Mouse (Mus musculus): ENCODE measurements around the gene Bcap29.
"Not testable (repeated sequence)": the region's sequence is repeated elsewhere in the genome, so short reads cannot be mapped to it uniquely, and the experiment has no call there.

Bcap29 gene

DNA sequence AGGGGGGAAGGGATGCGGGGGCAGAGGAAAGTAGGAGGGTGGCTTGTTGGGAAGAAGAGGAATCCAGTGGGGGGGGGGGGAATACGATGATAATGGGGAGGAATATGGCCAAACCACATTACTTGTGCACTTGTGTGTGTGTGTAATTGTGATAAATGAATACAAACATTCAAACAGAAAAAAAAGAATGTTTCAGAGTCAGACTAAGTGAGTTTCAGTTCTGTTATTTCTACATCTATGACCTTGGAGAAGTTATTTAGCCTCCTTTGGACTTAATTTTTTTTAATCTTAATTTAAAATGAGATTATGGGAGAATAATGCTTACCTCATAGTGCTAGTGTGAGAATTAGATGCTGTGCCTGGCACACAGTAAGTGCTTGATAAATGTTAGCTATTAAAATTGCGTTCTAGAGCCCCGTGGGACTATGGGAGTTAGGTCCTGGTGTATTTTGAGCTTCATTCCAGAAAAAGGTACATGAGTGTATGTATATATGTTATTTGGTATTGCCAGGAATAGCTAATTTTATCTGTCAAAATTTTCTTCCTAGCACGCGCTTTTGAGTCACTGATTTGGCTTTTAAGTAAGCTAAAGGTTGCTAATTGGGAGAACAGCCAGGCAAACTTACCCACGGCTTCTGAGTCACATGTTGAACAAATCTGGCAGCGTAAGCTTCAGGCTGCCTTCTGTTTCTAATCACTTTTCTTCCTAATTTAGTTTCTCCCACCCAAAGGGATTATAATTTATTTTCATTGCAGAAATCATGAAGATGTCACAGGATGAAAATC lies 55.6 kb downstream of the Bcap29 start:
- no peak for DNase-seq (ENCODE audit: low spot score in 2 of 2)

DNA sequence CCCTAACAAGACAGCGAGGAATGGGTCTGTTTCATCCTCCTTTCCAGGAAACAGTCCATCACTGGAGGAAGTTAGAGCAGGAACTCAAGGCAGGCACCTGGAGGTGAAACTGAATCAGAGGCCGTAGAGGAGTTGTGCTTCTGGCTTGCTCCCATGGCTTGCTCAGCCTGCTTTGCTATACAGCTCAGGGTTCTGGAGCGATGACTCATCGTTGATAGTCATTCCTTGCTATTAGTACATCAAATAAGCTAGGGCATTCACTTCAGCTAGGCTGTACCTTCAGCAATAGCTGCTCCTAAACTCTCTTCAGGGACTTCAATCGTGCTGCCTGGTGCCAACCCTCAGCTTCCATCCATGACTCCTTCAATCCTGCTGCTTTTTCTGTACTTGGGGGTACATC lies 60.0 kb downstream of the Bcap29 start:
- DNase-seq (ENCODE audit: low spot score in 2 of 2), result no peak

DNA sequence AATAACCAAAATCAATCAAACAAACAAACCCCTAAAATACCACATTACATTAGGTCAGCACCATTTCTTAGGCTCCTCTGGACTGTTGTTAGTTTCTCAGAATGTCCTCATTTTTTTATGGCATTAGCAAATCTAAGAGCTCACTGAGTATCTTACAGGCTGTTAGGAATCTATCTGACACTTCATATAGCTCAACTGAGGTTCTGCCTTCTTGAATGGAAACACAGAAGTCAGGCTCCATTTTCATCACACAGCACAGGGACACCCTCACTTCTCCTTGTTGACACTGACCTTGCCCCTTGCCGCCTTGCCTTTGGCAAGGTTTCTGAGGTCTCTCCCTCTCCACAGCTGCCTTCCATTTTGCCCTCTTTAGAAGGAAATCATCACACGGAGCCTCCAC lies 64.7 kb downstream of the Bcap29 start:
- no peak for DNase-seq (ENCODE audit: low spot score in 2 of 2)

DNA sequence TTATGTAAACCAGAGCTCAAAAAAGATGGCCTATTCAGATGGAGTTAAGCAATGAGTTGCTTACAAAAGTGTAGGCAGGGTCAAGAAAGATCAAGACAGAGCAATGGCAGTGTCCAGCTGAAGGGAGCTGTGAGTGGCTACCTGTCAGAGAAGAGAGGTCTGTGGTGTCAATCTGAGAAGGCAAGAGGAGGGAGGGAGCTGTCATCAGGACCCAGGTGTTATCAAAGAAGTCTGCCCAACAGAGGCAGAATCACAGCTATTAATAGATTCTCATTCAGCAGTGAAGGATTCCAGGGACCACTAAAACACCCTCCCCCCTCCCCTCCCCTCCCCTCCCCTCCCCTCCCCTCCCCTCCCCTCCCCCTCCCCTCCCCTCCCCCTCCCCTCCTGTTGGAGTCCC lies 65.8 kb downstream of the Bcap29 start:
- no peak for DNase-seq (ENCODE audit: low spot score in 2 of 2)

DNA sequence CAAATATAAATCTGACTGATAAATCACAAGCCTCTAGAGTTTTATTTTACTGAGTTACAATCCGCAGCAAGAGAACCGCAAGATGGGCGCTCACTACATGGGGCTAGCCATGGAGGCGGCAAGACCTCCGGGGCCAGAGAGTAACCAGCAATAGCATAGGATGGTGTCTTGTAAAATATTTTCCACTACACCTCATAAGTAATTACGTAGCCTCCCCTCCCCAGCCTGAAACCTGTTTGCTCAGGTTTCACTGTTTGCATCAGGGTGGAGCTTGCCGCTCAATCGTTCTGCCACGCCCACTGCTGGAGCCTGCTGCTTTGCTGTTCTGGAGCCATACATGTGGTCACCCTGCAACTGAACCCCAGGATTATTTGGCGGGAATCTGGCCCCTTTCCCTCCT lies 66.9 kb downstream of the Bcap29 start:
- not testable (repeated sequence) for DNase-seq (ENCODE audit: low spot score in 2 of 2)

DNA sequence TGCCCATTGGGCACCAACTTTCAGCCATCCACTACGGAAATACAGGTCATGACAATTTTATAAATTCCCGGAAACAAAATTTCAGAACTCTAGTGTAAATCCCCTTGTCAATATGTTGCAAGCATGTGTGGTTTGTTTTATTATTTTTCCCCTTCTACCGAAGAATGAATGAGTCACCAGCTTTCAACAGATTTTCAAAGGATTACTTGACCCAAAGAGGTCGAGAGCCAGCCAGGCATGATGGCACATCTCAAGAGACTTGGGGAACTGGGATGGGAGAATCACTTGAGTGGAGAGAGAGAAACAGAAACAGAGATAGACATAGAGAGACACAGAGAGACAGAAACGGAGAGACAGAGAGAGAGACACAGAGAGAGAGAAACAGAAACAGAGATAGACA lies 73.7 kb downstream of the Bcap29 start:
- no peak for DNase-seq (ENCODE audit: low spot score in 2 of 2)

DNA sequence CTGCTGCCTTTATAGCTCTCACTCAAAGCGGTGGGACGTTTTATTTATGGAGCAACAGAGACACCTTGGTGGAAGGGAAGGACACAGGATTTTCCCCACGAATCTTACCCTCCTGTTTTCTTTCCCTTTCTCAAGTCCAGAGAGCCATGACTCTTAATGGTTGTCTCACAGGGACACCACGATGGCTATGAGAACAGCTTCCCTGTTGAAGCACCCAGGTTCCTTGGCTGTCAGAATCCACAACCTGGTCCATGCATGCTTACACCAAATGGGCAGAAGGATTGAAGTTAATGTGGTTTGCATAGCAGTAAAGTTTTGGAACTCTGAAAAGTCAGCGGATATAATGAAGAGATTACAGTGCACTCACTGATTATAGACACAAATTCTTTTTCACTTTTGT lies 74.5 kb downstream of the Bcap29 start:
- DNase-seq (ENCODE audit: low spot score in 2 of 2), result no peak

DNA sequence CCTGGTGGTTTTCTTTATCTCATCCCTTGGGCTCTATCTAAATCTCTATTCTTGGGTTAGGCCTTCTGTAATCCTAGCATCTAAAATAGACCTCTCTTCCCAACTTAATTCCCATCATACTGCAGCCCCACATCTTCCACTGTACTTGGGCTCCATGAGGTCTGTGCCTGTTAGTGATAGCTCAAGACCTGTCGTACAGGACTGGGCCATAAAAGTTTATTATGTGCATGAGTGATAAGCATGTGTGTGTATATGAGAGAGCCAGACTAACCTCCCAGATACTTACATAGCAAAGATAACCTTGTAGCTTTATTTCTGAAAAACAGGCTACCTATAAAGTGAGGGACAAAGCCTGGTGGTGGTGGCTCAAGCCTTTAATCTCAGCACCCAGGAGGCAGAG lies 80.1 kb downstream of the Bcap29 start:
- no peak for DNase-seq (ENCODE audit: low spot score in 2 of 2)

DNA sequence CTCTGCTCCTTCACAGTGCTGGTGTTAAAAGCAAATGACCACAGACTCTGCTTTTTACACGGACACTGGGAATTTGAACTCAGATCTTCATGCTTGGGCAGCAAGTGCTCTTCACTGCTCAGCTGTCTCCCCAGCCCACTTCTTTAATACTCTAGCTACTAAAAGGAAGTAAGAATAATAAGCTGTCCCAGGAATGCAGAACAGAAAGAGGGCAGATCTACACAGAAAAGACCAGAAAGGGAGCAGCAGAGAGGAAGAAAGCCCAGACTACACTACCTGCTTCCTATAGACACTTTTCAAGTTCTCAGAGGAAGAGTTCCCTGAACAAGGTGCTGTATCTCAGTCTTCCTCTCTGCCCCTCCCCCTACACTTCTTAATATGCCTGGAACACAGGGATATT lies 83.2 kb downstream of the Bcap29 start:
- DNase-seq (ENCODE audit: low spot score in 2 of 2), result no peak

DNA sequence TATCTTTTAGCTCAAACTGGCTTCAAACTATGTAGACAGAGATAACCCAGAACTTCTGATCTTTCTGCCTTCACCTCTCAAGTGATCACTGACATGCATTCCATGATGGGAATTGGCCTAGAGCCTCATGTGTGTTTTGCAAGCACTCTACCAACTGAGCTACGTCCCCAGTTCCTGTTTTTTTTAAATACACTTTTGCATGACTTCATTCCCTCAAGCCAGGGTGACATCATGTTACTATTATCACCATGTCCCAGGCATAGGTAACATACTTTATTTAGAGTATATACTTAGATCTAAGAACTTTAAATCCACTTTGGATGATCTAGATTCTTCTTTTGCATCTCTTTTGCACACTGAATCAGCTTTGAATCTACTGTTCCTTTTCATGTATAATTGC lies 88.4 kb downstream of the Bcap29 start:
- DNase-seq (ENCODE audit: low spot score in 2 of 2), result no peak

DNA sequence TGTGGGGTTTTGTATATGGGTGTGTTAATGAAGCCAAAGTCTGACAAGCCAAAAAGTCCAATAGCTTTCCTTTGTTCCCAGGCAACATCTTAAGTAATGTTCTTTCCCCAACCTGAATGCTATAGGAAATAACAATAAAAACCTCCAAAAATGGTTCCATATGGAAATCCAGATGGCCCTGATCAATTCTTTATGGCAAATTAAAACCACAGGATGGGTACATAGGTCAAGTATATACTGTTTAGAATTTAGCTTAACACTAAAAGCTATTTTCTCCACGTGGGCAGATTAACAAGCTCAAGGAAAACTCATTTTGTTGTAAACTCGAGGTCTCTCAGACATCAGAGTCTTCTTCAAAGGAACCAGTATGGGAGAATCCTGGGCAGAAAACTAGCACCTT lies 89.2 kb downstream of the Bcap29 start:
- DNase-seq (ENCODE audit: low spot score in 2 of 2), result no peak

DNA sequence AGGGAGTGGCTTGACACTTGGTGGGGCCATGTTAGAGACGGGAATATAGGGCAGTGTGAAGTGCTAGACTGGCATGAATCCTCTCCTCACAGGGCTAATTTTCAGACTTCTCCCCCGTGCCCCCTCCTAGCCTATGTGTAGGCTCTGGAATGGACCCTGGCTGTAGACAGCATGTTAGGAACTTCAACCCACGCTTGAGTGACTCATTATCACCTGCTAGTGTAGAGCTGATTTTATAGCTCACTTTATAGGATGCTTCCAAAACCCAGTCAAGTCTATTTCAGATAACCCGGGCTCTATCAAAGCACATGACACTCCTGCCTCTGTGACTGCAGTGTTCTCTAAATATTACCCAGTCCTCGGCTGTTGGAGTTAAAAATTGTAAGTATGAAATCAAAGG lies 92.9 kb downstream of the Bcap29 start:
- no peak for DNase-seq (ENCODE audit: low spot score in 2 of 2)
